Mouse (Mus musculus) midbrain, embryonic 12.5 days (tissue): ENCODE data around the gene Gdpd5. TPM values are rescaled to one million over a fixed set of nuclear protein-coding genes. Genes with fewer than 3 reads are reported as not detected.
A peak's percentile ranks its signal among the peaks of the same experiment; 100 is the strongest.

Experiments
- ATAC-seq: fragments of 200-750 bp; cut with Nextera tagmentation; 2 replicates; pipeline ENCODE4 v1.8.0; 2017; ENCODE audit warnings: low read depth, moderate TSS enrichment, moderate library complexity; ENCODE audit not compliant: low FRiP score
- H3K27ac ChIP-seq: fragments of 300-500 bp; sonication (generic); replicated peaks from 2 replicates; pipeline ENCODE4 v1.5.1; 2016; ENCODE audit warnings: mild to moderate bottlenecking
- H3K27me3 ChIP-seq: fragments of 300-500 bp; sonication (generic); 2 replicates; pipeline ENCODE4 v1.6.1; 2016; ENCODE audit warnings: mild to moderate bottlenecking
- H3K36me3 ChIP-seq: fragments of 300-500 bp; sonication (generic); 2 replicates; pipeline ENCODE4 v1.6.1; 2016
- H3K4me1 ChIP-seq: fragments of 300-500 bp; sonication (generic); 2 replicates; pipeline ENCODE4 v1.6.1; 2016
- H3K4me2 ChIP-seq: fragments of 300-500 bp; sonication (generic); replicated peaks from 2 replicates; pipeline ENCODE4 v1.6.1; 2016; ENCODE audit warnings: mild to moderate bottlenecking, moderate library complexity
- H3K4me3 ChIP-seq: fragments of 300-500 bp; sonication (generic); 2 replicates; pipeline ENCODE4 v1.5.1; 2016; ENCODE audit warnings: mild to moderate bottlenecking
- H3K9ac ChIP-seq: fragments of 300-500 bp; sonication (generic); replicated peaks from 2 replicates; pipeline ENCODE4 v1.6.1; 2016; ENCODE audit warnings: mild to moderate bottlenecking, moderate library complexity
- H3K9me3 ChIP-seq: fragments of 300-500 bp; sonication (generic); 2 replicates; pipeline ENCODE4 v1.6.1; 2016; ENCODE audit warnings: mild to moderate bottlenecking
- WGBS: fragments of 180-500 bp; shearing (Covaris S2); methylation state at CpG from one replicate; pipeline ENCODE4 v1.1.7; 2016; 5-methylcytosine and 5-hydroxymethylcytosine counted together
- polyA plus RNA-seq: library from polyadenylated mRNA; unstranded; fragments of >200 nt; fragmentation: Nextera tagmentation; extraction: Ambion mirVana; gene quantifications from 2 replicates; pipeline ENCODE4 v1.2.1, GENCODE M21; 2016

Gene Gdpd5
- 32.7 and 32.9 TPM in 2 replicates for polyA plus RNA-seq

DNA sequence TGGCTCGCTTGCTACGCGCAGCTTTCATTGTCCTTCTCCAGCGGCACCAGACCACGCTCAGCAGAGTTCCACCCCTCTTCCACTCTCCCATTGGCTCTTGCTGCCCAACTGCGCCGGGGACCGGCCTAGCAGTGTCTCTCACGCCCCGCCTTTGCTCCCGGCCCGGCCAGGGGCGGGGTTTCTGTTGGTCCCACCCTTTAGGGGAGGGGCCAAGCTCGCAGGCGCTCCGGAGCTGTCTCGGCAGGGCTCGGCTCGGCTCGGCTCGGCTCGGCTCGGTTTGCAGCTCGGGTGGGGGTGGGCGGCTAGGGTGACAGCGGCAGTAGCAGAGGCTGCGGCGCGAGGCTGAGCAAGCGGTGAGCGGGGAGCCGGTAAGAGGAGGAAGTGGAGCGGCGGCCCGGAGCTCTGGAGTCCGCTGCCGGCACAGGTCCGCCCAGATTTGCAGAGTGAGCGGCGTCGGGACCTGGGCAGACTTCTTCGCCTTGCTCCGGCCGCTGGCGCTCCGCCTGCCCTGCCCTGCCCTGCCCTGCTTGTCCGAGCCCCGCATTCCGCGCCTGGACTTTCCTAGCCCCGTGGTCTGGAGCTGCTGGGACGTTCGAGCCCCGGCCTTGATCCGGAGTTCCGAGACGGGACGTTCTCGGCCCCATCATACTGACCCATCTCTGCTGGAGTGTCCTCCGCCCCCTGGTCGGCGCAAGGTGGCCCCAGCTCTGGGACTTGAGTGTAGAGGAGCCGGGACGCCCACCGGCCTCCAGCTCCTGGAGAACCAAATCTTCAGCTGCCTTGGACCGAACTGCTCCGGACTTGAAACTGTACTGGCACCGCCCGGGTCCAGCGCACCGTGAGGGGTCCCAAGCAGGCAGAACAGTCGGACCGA lies at the start of gene Gdpd5:
Gene Gdpd5 (plus strand): TSS at position 201 of the 874 bp plus-strand sequence.
- under 1% methylated on average over 73 of the region's 73 CpGs for WGBS
- Histone ChIP-seq H3K4me3 (peak within 1 kb of the TSS; percentile 71), H3K36me3 (no peaks in the 10 kb centered on the region), H3K9ac (peak within 1 kb of the TSS; percentile 82), H3K4me2 (peak within 1 kb of the TSS; percentile 89), H3K27ac (peak within 1 kb of the TSS; percentile 94), H3K4me1 (peaks cover 47% of the 10 kb centered on the region), H3K27me3 (peaks cover 17% of the 10 kb centered on the region), H3K9me3 (no peaks in the 10 kb centered on the region)
- ATAC-seq = peak; percentile 96

DNA sequence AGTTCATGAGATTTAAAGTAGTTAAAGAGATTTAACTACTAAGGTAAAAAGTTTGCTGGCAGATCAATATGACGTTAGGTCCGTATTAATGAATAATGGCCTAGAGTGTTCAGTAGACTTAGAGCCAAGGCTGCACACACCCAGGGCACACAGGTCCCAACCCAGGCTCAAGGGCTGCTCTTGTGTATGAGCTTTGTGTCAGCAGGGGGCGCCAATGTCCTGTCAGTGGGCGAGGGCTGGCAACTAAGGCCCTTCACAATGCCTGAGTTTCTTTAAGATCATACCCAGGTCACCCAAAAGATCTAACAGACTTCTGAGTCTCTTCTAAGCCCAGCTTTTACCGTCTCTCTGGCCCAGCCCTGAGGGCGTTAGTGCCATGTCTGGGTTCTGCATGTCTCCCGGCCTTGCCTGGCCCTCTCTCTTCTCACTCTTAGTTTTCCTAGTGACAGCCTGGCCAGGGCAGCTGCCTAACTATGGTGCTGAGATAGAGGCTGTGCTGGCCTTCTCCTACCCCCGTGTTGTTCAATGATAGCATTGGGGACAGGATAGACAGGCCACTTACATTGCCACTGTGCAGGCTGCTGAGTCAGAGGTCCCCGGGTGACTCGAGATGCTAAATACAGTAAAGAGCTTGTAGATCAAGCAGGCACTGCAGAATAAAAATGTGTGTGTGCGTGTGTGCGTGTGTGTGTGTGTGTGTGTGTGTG lies 48.3 kb upstream of the Gdpd5 start:
- Histone ChIP-seq H3K9me3 (no peaks in the 10 kb centered on the region), H3K27ac (no peak overlapping the region), H3K4me3 (no peak overlapping the region), H3K36me3 (peaks cover 28% of the 10 kb centered on the region), H3K9ac (peak overlapping the region; percentile 31; the same call in 1 of the 2 replicates), H3K27me3 (no peaks in the 10 kb centered on the region), H3K4me2 (no peak overlapping the region), H3K4me1 (peaks cover 13% of the 10 kb centered on the region)
- 49% methylated on average over 12 of the region's 12 CpGs for WGBS
- peak; percentile 58; the same call in 1 of the 2 replicates for ATAC-seq

DNA sequence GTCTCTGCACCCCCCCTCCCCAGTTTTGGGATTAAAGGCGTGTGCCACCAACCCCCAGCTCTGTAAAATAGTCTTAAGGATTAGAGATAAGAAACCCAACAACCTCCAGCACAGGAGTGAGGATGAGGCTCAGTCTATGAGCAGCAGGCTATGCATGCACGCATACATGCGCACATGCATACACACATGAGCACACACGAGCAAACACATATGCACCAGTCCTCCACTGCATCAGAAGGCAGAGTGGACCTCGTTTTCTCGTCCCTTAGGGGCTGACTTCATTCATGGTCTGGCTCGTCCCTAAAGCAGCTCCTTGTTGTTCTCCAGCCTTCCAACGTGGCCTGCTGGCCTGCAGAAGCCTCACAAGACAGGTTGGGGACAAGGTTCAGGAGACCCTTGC lies 40.5 kb upstream of the Gdpd5 start:
- H3K9me3 ChIP-seq = no peaks in the 10 kb centered on the region
- H3K36me3 ChIP-seq = peaks cover 36% of the 10 kb centered on the region
- no peak overlapping the region for H3K4me3 ChIP-seq
- ATAC-seq = no peak
- H3K4me2 ChIP-seq = no peak overlapping the region
- 0 out of 2 replicates have a peak overlapping the region, but pooled peaks have one; percentile 39 for H3K27ac ChIP-seq
- H3K27me3 ChIP-seq = no peaks in the 10 kb centered on the region
- no peaks in the 10 kb centered on the region for H3K4me1 ChIP-seq
- WGBS = 77% methylated on average over 8 of the region's 8 CpGs
- no peak overlapping the region for H3K9ac ChIP-seq

DNA sequence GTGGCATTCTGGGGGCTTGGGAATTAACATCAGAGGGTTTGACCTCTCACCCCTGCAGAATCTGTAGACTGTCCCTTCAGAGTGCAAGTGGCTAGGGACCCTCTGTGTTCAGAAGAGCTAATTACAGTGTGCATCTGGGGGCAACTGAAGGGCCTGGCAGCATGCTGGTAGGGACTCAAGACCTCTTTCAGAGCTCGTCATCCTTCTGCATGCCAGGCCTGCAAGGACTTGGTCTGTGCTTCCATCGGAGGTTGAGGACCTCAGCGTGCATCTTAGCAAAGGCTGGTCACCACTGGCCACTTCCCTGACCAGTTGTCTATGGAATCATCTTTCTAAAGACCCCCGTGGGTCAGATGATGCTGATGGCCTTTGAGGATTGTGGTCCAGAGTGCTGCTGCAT lies 37.6 kb upstream of the Gdpd5 start:
- Histone ChIP-seq H3K4me3 (no peak overlapping the region), H3K9me3 (no peaks in the 10 kb centered on the region), H3K4me1 (no peaks in the 10 kb centered on the region), H3K27me3 (no peaks in the 10 kb centered on the region), H3K36me3 (peaks cover 42% of the 10 kb centered on the region), H3K27ac (no peak overlapping the region), H3K9ac (no peak overlapping the region), H3K4me2 (no peak overlapping the region)
- ATAC-seq = no peak
- WGBS = 85% methylated on average over 4 of the region's 4 CpGs

DNA sequence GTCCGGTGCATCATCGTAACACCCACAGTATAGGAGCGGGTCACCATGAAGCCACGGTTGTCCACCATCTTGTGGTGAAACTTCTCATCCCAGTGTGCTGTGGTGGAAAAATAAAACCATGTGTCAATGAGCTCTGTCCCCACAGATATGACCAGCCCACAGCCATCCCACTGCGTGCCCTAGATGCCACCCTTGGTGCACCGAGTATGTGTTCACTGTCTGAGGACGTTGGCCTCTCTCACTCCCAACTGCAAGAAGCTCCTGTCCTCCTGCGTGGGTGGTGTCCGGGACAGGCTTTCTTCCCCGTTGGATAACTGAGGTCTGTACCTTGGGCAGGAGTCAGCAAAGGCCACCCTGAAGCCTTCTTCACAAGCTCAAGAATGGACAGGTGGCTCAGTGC lies 33.9 kb upstream of the Gdpd5 start:
- H3K4me3 ChIP-seq = no peak overlapping the region
- 95% methylated on average over 10 of the region's 10 CpGs for WGBS
- peaks cover 49% of the 10 kb centered on the region for H3K36me3 ChIP-seq

DNA sequence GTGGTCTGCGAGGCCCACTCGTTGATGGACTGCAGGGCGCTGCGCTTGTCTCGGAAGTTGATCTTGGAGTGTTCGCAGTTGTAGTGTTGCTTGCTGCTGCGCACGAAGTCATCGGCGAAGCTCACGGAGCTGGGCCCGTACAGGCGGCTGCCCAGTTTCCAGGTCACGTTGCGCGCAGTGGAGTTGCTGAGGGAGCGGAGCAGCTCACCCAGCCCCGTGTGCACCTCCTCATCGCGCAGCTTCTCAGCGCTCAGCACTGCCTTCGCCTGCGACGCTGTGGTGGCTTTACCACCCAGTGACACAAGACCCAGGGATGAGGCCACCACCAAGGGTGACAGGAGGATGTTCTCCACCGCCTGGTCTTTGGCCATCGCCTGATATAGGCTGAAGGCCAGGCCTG lies 32.3 kb upstream of the Gdpd5 start:
- Histone ChIP-seq H3K27me3 (0 out of 2 replicates have a peak, but pooled peaks cover 2% of the 10 kb centered on the region), H3K27ac (no peak overlapping the region), H3K36me3 (peaks cover 49% of the 10 kb centered on the region), H3K4me2 (no peak overlapping the region), H3K4me1 (peaks cover 44% of the 10 kb centered on the region), H3K9ac (no peak overlapping the region), H3K4me3 (no peak overlapping the region), H3K9me3 (no peaks in the 10 kb centered on the region)
- 95% methylated on average over 26 of the region's 26 CpGs for WGBS
- no peak for ATAC-seq

More for the DNA sequence above, 33.9 kb upstream of the Gdpd5 start:
- Histone ChIP-seq H3K9me3 (no peaks in the 10 kb centered on the region), H3K4me2 (no peak overlapping the region), H3K9ac (no peak overlapping the region), H3K27ac (no peak overlapping the region), H3K27me3 (no peaks in the 10 kb centered on the region), H3K4me1 (peaks cover 28% of the 10 kb centered on the region)
- ATAC-seq = no peak

DNA sequence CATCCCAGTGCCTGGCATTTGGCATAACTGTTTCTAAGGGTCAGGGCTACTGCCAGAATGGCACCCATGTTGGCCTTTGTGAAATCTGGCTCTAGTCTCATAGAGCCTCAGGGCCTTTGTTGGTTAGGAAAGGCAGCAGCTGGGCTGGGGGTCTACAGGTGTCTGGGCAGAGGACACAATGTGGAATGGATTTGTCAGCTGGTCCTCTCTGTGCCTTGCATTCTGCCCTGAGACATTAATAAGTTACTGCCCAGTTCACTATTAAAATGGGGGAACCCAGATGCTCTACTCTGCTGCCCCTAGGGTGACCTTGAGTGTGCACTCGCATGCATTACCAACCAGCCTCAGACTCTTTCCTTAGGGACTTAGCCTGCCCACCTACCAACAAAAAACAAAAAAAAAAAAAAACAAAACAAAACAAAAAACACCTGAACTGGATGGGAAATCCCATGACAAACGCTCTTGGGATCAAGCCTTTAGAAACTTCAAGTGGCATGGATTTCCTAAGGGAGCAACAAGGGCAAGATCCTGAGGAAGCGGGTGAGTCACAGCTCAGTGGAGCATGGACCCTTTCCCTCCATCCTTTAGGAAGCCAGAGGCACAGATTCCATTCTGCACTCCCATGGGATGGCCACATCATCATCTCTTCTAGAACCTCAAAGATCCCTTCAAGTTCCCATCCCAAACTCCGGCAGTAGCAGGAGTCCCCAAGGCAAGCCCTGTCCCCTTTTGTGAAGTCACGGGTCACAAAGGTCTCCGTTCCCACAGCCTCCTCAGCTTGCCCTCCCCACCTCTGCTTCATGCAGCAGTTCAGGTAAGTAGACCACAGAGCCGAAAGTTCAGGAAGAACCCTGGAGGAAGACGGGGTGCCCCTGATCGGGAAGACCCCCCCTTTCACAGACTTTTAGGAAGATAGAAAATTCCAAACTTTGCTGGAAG lies 31.2 kb upstream of the Gdpd5 start:
- Histone ChIP-seq H3K27me3 (0 out of 2 replicates have a peak, but pooled peaks cover 2% of the 10 kb centered on the region), H3K27ac (no peak overlapping the region), H3K9ac (peak overlapping the region; percentile 66; the same call in 1 of the 2 replicates), H3K4me1 (peaks cover 51% of the 10 kb centered on the region), H3K36me3 (peaks cover 39% of the 10 kb centered on the region), H3K4me2 (peak overlapping the region; percentile 78), H3K9me3 (no peaks in the 10 kb centered on the region), H3K4me3 (peak overlapping the region; percentile 47; the same call in 1 of the 2 replicates)
- WGBS = 69% methylated on average over 9 of the region's 9 CpGs
- ATAC-seq = no peak

DNA sequence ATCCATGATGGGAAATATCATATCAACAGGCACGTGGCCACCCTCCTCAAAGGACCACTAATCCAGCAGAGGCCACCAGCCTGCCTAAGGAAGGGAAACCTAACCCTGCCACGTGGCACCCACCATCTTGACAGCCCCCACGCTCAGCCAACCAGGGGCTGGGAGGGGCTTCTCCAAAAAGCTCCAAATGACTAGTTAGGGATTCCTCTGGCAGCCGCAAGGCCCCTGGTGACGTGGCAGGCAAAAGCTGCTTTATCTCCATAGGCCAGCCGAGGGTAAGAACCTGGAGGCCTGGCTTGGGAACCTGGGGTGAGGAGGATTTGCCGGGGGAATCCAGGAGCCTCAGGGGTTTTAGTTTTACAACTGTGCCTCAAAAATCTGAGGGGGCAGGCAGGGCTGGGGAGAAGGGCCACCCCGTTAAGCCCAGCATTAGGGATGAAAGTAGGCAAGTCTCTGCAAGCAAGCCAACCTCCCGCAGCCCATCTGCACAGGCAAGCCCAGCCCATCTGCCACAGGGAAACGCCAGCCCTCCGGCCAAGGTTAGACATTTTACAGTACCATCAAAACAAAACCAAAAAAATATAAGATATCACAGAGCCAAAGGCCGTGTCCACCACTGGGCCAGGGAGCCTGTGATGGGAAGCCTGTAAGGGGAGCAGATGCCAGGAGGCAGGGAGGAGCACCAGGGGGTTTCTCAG lies 30.0 kb upstream of the Gdpd5 start:
- Histone ChIP-seq H3K4me2 (peak overlapping the region; percentile 78), H3K9ac (peak overlapping the region; percentile 66), H3K27me3 (0 out of 2 replicates have a peak, but pooled peaks cover 2% of the 10 kb centered on the region), H3K36me3 (peaks cover 30% of the 10 kb centered on the region), H3K9me3 (no peaks in the 10 kb centered on the region), H3K27ac (peak overlapping the region; percentile 92), H3K4me3 (peak overlapping the region; percentile 47), H3K4me1 (peaks cover 63% of the 10 kb centered on the region)
- no peak for ATAC-seq
- 4% methylated on average over 12 of the region's 12 CpGs for WGBS

DNA sequence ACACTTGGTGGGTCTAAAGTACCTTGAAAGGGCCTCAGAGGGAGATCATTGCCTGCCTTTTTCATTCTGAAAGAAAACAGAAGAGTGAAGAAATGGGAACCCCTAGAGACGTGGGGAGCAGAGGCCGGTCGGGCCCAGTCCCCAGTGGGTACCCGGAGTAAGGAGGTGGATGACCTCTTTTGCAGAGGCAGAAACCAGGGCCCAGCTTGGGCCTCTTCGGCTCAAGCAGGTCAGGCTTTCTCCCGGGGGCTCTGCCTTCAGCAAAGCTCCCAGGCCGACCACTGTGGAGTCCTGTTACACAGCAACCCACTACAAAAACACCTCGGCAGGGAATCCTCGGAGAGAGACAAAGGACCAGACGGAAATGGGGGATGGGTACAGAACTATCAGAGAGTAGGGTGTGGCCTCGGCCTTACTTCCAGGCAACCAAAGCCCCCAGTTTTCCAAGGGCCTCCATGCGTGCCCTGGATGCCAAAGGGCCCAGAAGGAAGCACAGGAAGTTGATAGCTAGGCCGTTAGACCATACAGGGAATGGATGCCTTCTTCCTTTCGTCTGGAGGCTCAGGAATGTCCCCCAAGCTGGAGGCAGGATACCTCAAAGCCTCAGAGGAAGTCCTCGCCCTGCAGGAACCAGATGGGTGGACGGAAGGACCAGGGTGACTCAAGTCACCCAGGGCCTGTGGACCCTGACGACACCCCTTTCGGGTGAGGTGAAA lies 29.3 kb upstream of the Gdpd5 start:
- peaks cover 23% of the 10 kb centered on the region for H3K36me3 ChIP-seq
- peak; percentile 32 for ATAC-seq
- peak overlapping the region; percentile 78 for H3K4me2 ChIP-seq
- peak overlapping the region; percentile 92 for H3K27ac ChIP-seq
- 0 out of 2 replicates have a peak, but pooled peaks cover 2% of the 10 kb centered on the region for H3K27me3 ChIP-seq
- WGBS = 2% methylated on average over 18 of the region's 18 CpGs
- H3K4me1 ChIP-seq = peaks cover 70% of the 10 kb centered on the region
- peak overlapping the region; percentile 47 for H3K4me3 ChIP-seq
- H3K9me3 ChIP-seq = no peaks in the 10 kb centered on the region
- peak overlapping the region; percentile 66 for H3K9ac ChIP-seq
